Mouse (Mus musculus): ENCODE measurements around the gene Olfr301.

Gene Olfr301

DNA sequence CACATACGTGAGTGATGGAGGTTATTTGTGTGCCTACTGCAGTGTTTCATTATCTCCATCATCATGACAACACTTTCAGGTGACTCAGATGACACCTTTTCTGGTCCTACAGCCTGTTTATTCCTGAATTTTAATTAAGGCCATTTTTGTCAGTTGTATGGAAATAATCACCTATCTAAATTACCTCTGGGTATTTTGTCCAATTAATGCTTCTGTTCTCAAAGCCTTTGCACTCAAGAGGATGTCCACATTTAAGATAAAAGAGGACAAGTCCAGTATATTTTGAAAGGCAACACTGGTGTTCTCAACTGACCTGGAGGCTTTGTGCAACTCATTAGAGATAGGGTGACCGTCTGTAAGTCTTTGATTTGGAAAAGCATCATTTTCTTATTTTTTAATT is at the start of gene Olfr301:
Gene Olfr301 (plus strand): TSS at position 301 of the 400 bp plus-strand sequence.
- DNase-seq (ENCODE audit: low spot score): no peak

DNA sequence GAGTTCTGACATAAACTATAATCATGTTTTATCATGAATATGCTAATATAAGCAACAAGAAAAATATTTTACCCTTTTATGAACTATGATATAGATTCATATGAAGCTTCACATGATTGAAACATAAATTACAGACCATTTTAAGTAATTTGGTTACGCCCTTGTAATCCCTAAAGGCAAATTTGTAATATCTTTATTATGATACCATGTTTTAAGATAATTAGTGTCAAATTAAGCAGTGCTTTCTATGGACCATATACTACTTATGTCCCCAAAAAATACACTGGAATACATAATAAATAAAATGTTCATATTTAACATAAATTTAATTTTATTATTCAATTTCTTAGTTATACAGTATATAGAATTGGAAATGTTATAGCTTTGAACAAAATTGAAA is 36.8 kb upstream of the Olfr301 start, which contains the start of gene Olfr305:
Gene Olfr305 (minus strand): TSS at position 101 of the 400 bp plus-strand sequence.
- DNase-seq (ENCODE audit: low spot score): no peak

GRCm38 (mm10) chr7:86385769-86386168 is 17.9 kb upstream of the Olfr301 start:
- DNase-seq (ENCODE audit: low spot score): no peak

DNA sequence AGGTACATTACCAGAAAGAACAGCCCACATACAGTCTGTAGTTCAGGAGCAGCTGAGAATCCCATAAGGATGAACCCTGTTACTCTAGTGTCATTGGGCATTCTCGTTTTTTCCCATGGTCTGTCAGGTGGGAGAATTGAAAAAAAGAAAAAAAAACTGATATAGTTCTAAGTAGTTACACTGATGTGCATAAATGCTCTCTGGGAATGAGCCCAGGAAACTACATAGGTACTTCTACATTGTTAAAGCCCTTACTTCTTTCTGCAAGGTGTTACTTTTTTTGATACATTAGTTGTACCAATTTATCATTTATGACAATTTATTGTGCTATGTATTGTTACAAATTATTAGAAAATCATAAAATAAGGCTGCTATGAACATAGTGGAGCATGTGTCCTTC is 17.1 kb upstream of the Olfr301 start, which contains the start of gene Olfr304:
Gene Olfr304 (minus strand): TSS at position 101 of the 400 bp plus-strand sequence.
- DNase-seq (ENCODE audit: low spot score): no peak

DNA sequence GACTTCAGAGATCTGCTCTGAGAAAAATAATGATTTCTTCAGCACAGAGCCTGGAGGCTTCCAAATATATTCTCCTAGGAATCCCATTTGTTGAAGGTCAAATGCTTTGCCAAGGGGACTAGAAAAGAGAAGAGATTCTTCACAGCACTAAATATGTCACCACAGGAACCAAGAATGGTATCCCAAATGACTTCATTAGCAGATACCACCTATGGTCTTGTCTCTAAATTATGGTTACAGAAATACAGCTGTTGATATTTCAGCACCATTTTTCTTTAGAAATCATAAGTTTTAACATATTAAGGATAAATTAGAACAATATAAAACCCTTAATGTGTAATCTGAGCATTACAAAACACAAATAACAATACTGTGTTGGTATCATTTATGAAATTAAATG is 6.0 kb upstream of the Olfr301 start, which contains the start of gene Olfr303:
Gene Olfr303 (minus strand): TSS at position 101 of the 400 bp plus-strand sequence.
- no peak for DNase-seq (ENCODE audit: low spot score)

DNA sequence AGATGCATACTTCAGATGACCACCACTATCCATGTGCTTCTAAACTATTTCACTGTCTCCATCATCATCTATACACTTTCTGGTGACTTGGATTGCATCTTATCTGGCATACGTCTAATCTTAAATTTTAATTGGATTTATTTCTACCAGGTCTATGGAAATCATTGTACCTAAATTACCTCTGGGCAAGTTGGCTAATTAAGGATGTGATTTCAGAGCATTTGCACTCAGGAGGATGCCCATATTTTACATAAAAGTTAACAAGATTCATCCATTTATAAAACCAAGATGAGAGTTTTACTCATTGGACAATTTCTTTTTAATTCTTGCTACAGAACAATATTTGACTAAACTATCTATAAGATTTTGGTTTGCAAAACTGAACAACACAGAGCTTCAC is 56.0 kb downstream of the Olfr301 start, which contains the start of gene Olfr299:
Gene Olfr299 (plus strand): TSS at position 301 of the 400 bp plus-strand sequence.
- no peak for DNase-seq (ENCODE audit: low spot score)
